Mouse (Mus musculus): ENCODE measurements around the gene Popdc2. TPM values are rescaled to one million over a fixed set of nuclear protein-coding genes. Genes with fewer than 3 reads are reported as not detected.

The Popdc2 gene
- polyA plus RNA-seq, 1 experiment from 2014 or later = 0.59 TPM

- Histone ChIP-seq H3K27me3 (ENCODE audit: control insufficient read depth, insufficient read depth, low read length) (no peaks in the 10 kb centered on the region), H3K9me3 (ENCODE audit: control insufficient read depth, low read length) (no peaks in the 10 kb centered on the region), H3K4me2 (peak overlapping the region; percentile 53), H3K27ac (ENCODE audit: low read depth, low read length) (peak overlapping the region; percentile 22), H3K36me3 (ENCODE audit: control insufficient read depth, insufficient read depth, low read length) (no peaks in the 10 kb centered on the region), H3K4me3 (ENCODE audit: low read depth, low read length) (peak overlapping the region; percentile 6; the same call in 1 of the 2 replicates), H3K9ac (ENCODE audit: low read length) (peak overlapping the region; percentile 53), H3K4me1 (ENCODE audit: control insufficient read depth, insufficient read depth, low read length) (peaks cover 7% of the 10 kb centered on the region; the same call in 1 of the 2 replicates)
- 11% methylated on average over 17 of the region's 17 CpGs for WGBS
- DNase-seq (ENCODE audit: low spot score, missing footprints) = peak; percentile 92
- ATAC-seq (ENCODE audit: low FRiP score) = peak; percentile 93
These were observed 37.7 kb downstream of the Popdc2 start for GRCm38 (mm10) chr16:38399531-38400231.

GRCm38 (mm10) chr16:38400311-38400960, 38.4 kb downstream of the Popdc2 start:
- Histone ChIP-seq H3K4me2 (peak overlapping the region; percentile 53; the same call in 1 of the 2 replicates), H3K9ac (ENCODE audit: low read length) (peak overlapping the region; percentile 53; the same call in 1 of the 2 replicates), H3K27me3 (ENCODE audit: control insufficient read depth, insufficient read depth, low read length) (no peaks in the 10 kb centered on the region), H3K27ac (ENCODE audit: low read depth, low read length) (no peak overlapping the region), H3K9me3 (ENCODE audit: control insufficient read depth, low read length) (no peaks in the 10 kb centered on the region), H3K4me3 (ENCODE audit: low read depth, low read length) (no peak overlapping the region; the same call in 1 of the 2 replicates), H3K36me3 (ENCODE audit: control insufficient read depth, insufficient read depth, low read length) (no peaks in the 10 kb centered on the region), H3K4me1 (ENCODE audit: control insufficient read depth, insufficient read depth, low read length) (peaks cover 7% of the 10 kb centered on the region; the same call in 1 of the 2 replicates)
- ATAC-seq (ENCODE audit: low FRiP score) (peak; percentile 54), DNase-seq (ENCODE audit: low spot score, missing footprints) (no peak)
- 75% methylated on average over 9 of the region's 9 CpGs for WGBS

- Histone ChIP-seq H3K9me3 (ENCODE audit: control insufficient read depth, low read length) (no peaks in the 10 kb centered on the region), H3K9ac (ENCODE audit: low read length) (no peak overlapping the region), H3K27ac (ENCODE audit: low read depth, low read length) (no peak overlapping the region), H3K36me3 (ENCODE audit: control insufficient read depth, insufficient read depth, low read length) (no peaks in the 10 kb centered on the region), H3K4me3 (ENCODE audit: low read depth, low read length) (no peak overlapping the region), H3K4me1 (ENCODE audit: control insufficient read depth, insufficient read depth, low read length) (peaks cover 7% of the 10 kb centered on the region; the same call in 1 of the 2 replicates), H3K4me2 (no peak overlapping the region), H3K27me3 (ENCODE audit: control insufficient read depth, insufficient read depth, low read length) (no peaks in the 10 kb centered on the region)
- DNase-seq (ENCODE audit: low spot score, missing footprints) = no peak
- ATAC-seq (ENCODE audit: low FRiP score) = no peak
- WGBS = 67% methylated on average over 6 of the region's 6 CpGs
These were observed 39.5 kb downstream of the Popdc2 start for GRCm38 (mm10) chr16:38401468-38401867.

GRCm38 (mm10) chr16:38403639-38404038, 41.6 kb downstream of the Popdc2 start:
- H3K9me3 ChIP-seq (ENCODE audit: control insufficient read depth, low read length) = no peaks in the 10 kb centered on the region
- no peak overlapping the region for H3K9ac ChIP-seq (ENCODE audit: low read length)
- peaks cover 7% of the 10 kb centered on the region; the same call in 1 of the 2 replicates for H3K4me1 ChIP-seq (ENCODE audit: control insufficient read depth, insufficient read depth, low read length)
- DNase-seq (ENCODE audit: low spot score, missing footprints) = no peak
- H3K4me3 ChIP-seq (ENCODE audit: low read depth, low read length) = no peak overlapping the region
- H3K36me3 ChIP-seq (ENCODE audit: control insufficient read depth, insufficient read depth, low read length) = no peaks in the 10 kb centered on the region
- 90% methylated on average over 7 of the region's 7 CpGs for WGBS
- no peak for ATAC-seq (ENCODE audit: low FRiP score)
- no peaks in the 10 kb centered on the region for H3K27me3 ChIP-seq (ENCODE audit: control insufficient read depth, insufficient read depth, low read length)
- no peak overlapping the region for H3K4me2 ChIP-seq
- H3K27ac ChIP-seq (ENCODE audit: low read depth, low read length) = no peak overlapping the region

GRCm38 (mm10) chr16:38406293-38406692, 44.3 kb downstream of the Popdc2 start:
- no peak overlapping the region for H3K27ac ChIP-seq (ENCODE audit: low read depth, low read length)
- H3K4me2 ChIP-seq = no peak overlapping the region
- DNase-seq (ENCODE audit: low spot score, missing footprints) (no peak), ATAC-seq (ENCODE audit: low FRiP score) (no peak)
- no peak overlapping the region for H3K4me3 ChIP-seq (ENCODE audit: low read depth, low read length)
- no peaks in the 10 kb centered on the region for H3K27me3 ChIP-seq (ENCODE audit: control insufficient read depth, insufficient read depth, low read length)
- H3K36me3 ChIP-seq (ENCODE audit: control insufficient read depth, insufficient read depth, low read length) = no peaks in the 10 kb centered on the region
- no peaks in the 10 kb centered on the region for H3K4me1 ChIP-seq (ENCODE audit: control insufficient read depth, insufficient read depth, low read length)
- no peak overlapping the region for H3K9ac ChIP-seq (ENCODE audit: low read length)
- H3K9me3 ChIP-seq (ENCODE audit: control insufficient read depth, low read length) = no peaks in the 10 kb centered on the region
- 78% methylated on average over 5 of the region's 5 CpGs for WGBS

GRCm38 (mm10) chr16:38406708-38407107, 44.7 kb downstream of the Popdc2 start:
- Histone ChIP-seq H3K4me3 (ENCODE audit: low read depth, low read length) (no peak overlapping the region), H3K9ac (ENCODE audit: low read length) (no peak overlapping the region), H3K27me3 (ENCODE audit: control insufficient read depth, insufficient read depth, low read length) (no peaks in the 10 kb centered on the region), H3K4me2 (no peak overlapping the region), H3K4me1 (ENCODE audit: control insufficient read depth, insufficient read depth, low read length) (no peaks in the 10 kb centered on the region), H3K36me3 (ENCODE audit: control insufficient read depth, insufficient read depth, low read length) (no peaks in the 10 kb centered on the region), H3K9me3 (ENCODE audit: control insufficient read depth, low read length) (no peaks in the 10 kb centered on the region), H3K27ac (ENCODE audit: low read depth, low read length) (no peak overlapping the region)
- ATAC-seq (ENCODE audit: low FRiP score) (no peak), DNase-seq (ENCODE audit: low spot score, missing footprints) (no peak)
- WGBS = 82% methylated on average over 6 of the region's 6 CpGs

GRCm38 (mm10) chr16:38407584-38407983, 45.6 kb downstream of the Popdc2 start:
- Histone ChIP-seq H3K4me3 (ENCODE audit: low read depth, low read length) (no peak overlapping the region), H3K9ac (ENCODE audit: low read length) (no peak overlapping the region), H3K36me3 (ENCODE audit: control insufficient read depth, insufficient read depth, low read length) (no peaks in the 10 kb centered on the region), H3K27ac (ENCODE audit: low read depth, low read length) (no peak overlapping the region), H3K4me2 (no peak overlapping the region), H3K4me1 (ENCODE audit: control insufficient read depth, insufficient read depth, low read length) (no peaks in the 10 kb centered on the region), H3K27me3 (ENCODE audit: control insufficient read depth, insufficient read depth, low read length) (no peaks in the 10 kb centered on the region), H3K9me3 (ENCODE audit: control insufficient read depth, low read length) (no peaks in the 10 kb centered on the region)
- 39% methylated on average over 5 of the region's 5 CpGs for WGBS
- no peak for DNase-seq (ENCODE audit: low spot score, missing footprints)
- no peak for ATAC-seq (ENCODE audit: low FRiP score)

- Histone ChIP-seq H3K36me3 (ENCODE audit: control insufficient read depth, insufficient read depth, low read length) (no peaks in the 10 kb centered on the region), H3K27ac (ENCODE audit: low read depth, low read length) (no peak overlapping the region), H3K9ac (ENCODE audit: low read length) (no peak overlapping the region), H3K4me3 (ENCODE audit: low read depth, low read length) (no peak overlapping the region), H3K4me2 (no peak overlapping the region), H3K27me3 (ENCODE audit: control insufficient read depth, insufficient read depth, low read length) (no peaks in the 10 kb centered on the region), H3K9me3 (ENCODE audit: control insufficient read depth, low read length) (no peaks in the 10 kb centered on the region), H3K4me1 (ENCODE audit: control insufficient read depth, insufficient read depth, low read length) (no peaks in the 10 kb centered on the region)
- ATAC-seq (ENCODE audit: low FRiP score) (no peak), DNase-seq (ENCODE audit: low spot score, missing footprints) (no peak)
- over 99% methylated on average over 8 of the region's 8 CpGs for WGBS
These were observed 46.4 kb downstream of the Popdc2 start for GRCm38 (mm10) chr16:38408416-38408815.

GRCm38 (mm10) chr16:38414953-38415352, 52.9 kb downstream of the Popdc2 start:
- no peak overlapping the region for H3K27ac ChIP-seq (ENCODE audit: low read depth, low read length)
- DNase-seq (ENCODE audit: low spot score, missing footprints) (peak; percentile 67), ATAC-seq (ENCODE audit: low FRiP score) (no peak)
- no peak overlapping the region for H3K9ac ChIP-seq (ENCODE audit: low read length)
- no peak overlapping the region for H3K4me3 ChIP-seq (ENCODE audit: low read depth, low read length)
- H3K4me2 ChIP-seq = no peak overlapping the region
- 86% methylated on average over 7 of the region's 7 CpGs for WGBS
- H3K4me1 ChIP-seq (ENCODE audit: control insufficient read depth, insufficient read depth, low read length) = no peaks in the 10 kb centered on the region
- no peaks in the 10 kb centered on the region for H3K9me3 ChIP-seq (ENCODE audit: control insufficient read depth, low read length)
- H3K27me3 ChIP-seq (ENCODE audit: control insufficient read depth, insufficient read depth, low read length) = no peaks in the 10 kb centered on the region
- H3K36me3 ChIP-seq (ENCODE audit: control insufficient read depth, insufficient read depth, low read length) = no peaks in the 10 kb centered on the region
